Mouse (Mus musculus) kidney, postnatal 25 days (tissue): ENCODE data around the gene Olfr1469.
"Not testable (repeated sequence)": the region's sequence is repeated elsewhere in the genome, so short reads cannot be mapped to it uniquely, and the experiment has no call there.

Experiments
- DNase-seq, 2 experiments: peaks; one replicate each; pipeline ENCODE4 v3.0.0; 2021; ENCODE audit warnings: mixed read lengths in 2 of 2

Olfr1469 gene

GRCm38 (mm10) chr19:13407549-13407948, at the start of gene Olfr1469:
Gene Olfr1469, plus strand, starts transcription at chr19:13407849.
- DNase-seq = no peak

- DNase-seq = no peak
Observed at GRCm38 (mm10) chr19:13361936-13362335, 45.7 kb upstream of the Olfr1469 start, which contains the start of gene Olfr1467. Gene Olfr1467, plus strand, starts transcription at chr19:13362236.

DNA sequence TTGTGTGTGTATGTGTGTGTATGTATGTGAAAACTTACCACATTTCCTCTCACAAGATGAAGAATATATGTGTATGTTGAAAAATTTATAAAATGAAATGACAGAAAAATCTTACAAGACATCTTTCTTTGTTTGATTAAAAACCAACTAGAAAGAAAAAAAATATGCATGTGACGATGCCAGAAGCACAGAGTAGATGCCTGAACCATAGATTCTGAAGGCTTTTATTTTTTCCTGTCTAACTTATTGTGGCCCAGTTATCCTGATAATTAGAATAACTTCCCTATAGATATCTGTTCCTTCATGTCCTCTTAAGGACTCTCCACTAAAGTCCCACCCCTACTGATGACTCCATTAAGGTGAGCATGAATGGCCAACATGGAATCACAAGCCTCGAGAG, 35.5 kb downstream of the Olfr1469 start, which contains the start of gene Olfr1471:
Gene Olfr1471 (plus strand): TSS at position 301 of the 400 bp plus-strand sequence.
- DNase-seq = not testable (repeated sequence)

- DNase-seq = no peak
Observed at GRCm38 (mm10) chr19:13455986-13456385, 48.3 kb downstream of the Olfr1469 start, which contains the start of gene Olfr1472. Gene Olfr1472, minus strand, starts transcription at chr19:13456086.
